Mouse (Mus musculus) MEL (cell line): ENCODE data around the gene Slc16a10. TPM values are rescaled to one million over a fixed set of nuclear protein-coding genes. Genes with fewer than 3 reads are reported as not detected.

Source experiments
- DNase-seq: peaks from one replicate; pipeline ENCODE4 v3.0.0; 2011; ENCODE audit warnings: low read depth, low spot score
- H3K27ac ChIP-seq: 2 replicates; pipeline ENCODE4 v1.5.1; 2012; ENCODE audit warnings: low read depth, mild to moderate bottlenecking, control low read depth, low read length, moderate library complexity; ENCODE audit not compliant: control insufficient read depth
- H3K27me3 ChIP-seq, 2 experiments: fragments of 150-350 bp in 1 of 2; sonication (generic) in 1 of 2; 2 replicates each; pipeline ENCODE4 v1.6.1; 2012; ENCODE audit warnings: low read length in 2 of 2, mild to moderate bottlenecking in 2 of 2, improper control_type of control experiment in 1 of 2, moderate library complexity in 1 of 2; ENCODE audit not compliant: insufficient read depth in 2 of 2, control insufficient read depth in 1 of 2
- H3K36me3 ChIP-seq, 2 experiments: 2 replicates each; pipeline ENCODE4 v1.6.1; 2012 to 2014; ENCODE audit warnings: low read length in 2 of 2, improper control_type of control experiment in 1 of 2, inconsistent platforms in 1 of 2, mild to moderate bottlenecking in 1 of 2; ENCODE audit not compliant: insufficient read depth in 2 of 2, control insufficient read depth in 1 of 2
- H3K4me1 ChIP-seq, 2 experiments: fragments of 150-350 bp in 1 of 2; sonication (generic) in 1 of 2; 2 replicates each; pipeline ENCODE4 v1.6.1; 2012; ENCODE audit warnings: low read length in 2 of 2, improper control_type of control experiment in 1 of 2, mild to moderate bottlenecking in 1 of 2; ENCODE audit not compliant: insufficient read depth in 2 of 2, control insufficient read depth in 1 of 2
- H3K4me3 ChIP-seq, 2 experiments: fragments of 150-350 bp in 1 of 2; sonication (generic) in 1 of 2; 2 replicates each; pipeline ENCODE4 v1.5.1; 2012; ENCODE audit warnings: low read depth in 2 of 2, low read length in 2 of 2, mild to moderate bottlenecking in 2 of 2, moderate library complexity in 2 of 2, control low read depth in 1 of 2, improper control_type of control experiment in 1 of 2; ENCODE audit not compliant: control insufficient read depth in 1 of 2, insufficient read depth in 1 of 2
- H3K79me2 ChIP-seq: 2 replicates; pipeline ENCODE4 v1.6.1; 2012; ENCODE audit warnings: mild to moderate bottlenecking, low read length, moderate library complexity; ENCODE audit not compliant: control insufficient read depth, poor library complexity, insufficient read depth
- H3K9ac ChIP-seq: 2 replicates; pipeline ENCODE4 v1.6.1; 2012; ENCODE audit warnings: low read depth, mild to moderate bottlenecking, control low read depth, low read length, moderate library complexity; ENCODE audit not compliant: control insufficient read depth, poor library complexity, severe bottlenecking
- H3K9me3 ChIP-seq: fragments of 150-350 bp; sonication (generic); replicated peaks from 2 replicates; pipeline ENCODE4 v1.6.1; 2012; ENCODE audit warnings: mild to moderate bottlenecking, low read length, improper control_type of control experiment, moderate library complexity; ENCODE audit not compliant: insufficient read depth
- CTCF ChIP-seq, 3 experiments: IDR thresholded peaks in 2 of 3; conservative IDR thresholded peaks in 1 of 3; 2 replicates each; pipeline ENCODE4 v1.5.1; 2011 to 2012; ENCODE audit warnings: low read length in 3 of 3, low read depth in 2 of 3, mild to moderate bottlenecking in 2 of 3, improper control_type of control experiment in 1 of 3, inconsistent platforms in 1 of 3, mixed read lengths in 1 of 3, moderate library complexity in 1 of 3; ENCODE audit not compliant: control insufficient read depth in 1 of 3, insufficient read depth in 1 of 3, poor library complexity in 1 of 3, severe bottlenecking in 1 of 3
- ETS1 ChIP-seq: IDR thresholded peaks from 2 replicates; pipeline ENCODE4 v1.6.1; 2012; ENCODE audit warnings: low read depth, mild to moderate bottlenecking, inconsistent platforms, low read length, improper control_type of control experiment, moderate library complexity
- JUND ChIP-seq: IDR thresholded peaks from 2 replicates; pipeline ENCODE4 v1.6.1; 2011; ENCODE audit warnings: low read depth, mild to moderate bottlenecking, improper control_type of control experiment, low read length
- KAT2A ChIP-seq: conservative IDR thresholded peaks from 2 replicates; pipeline ENCODE4 v1.6.1; 2012; ENCODE audit warnings: low read depth, low read length, improper control_type of control experiment, inconsistent platforms
- MAZ ChIP-seq: IDR thresholded peaks from 2 replicates; pipeline ENCODE4 v1.6.1; 2012; ENCODE audit warnings: low read depth, mild to moderate bottlenecking, inconsistent platforms, low read length, improper control_type of control experiment
- MXI1 ChIP-seq: IDR thresholded peaks from 2 replicates; pipeline ENCODE4 v1.6.1; 2011; ENCODE audit warnings: mild to moderate bottlenecking, low read depth, low read length, improper control_type of control experiment
- MYC ChIP-seq: IDR thresholded peaks from 2 replicates; pipeline ENCODE4 v1.6.1; 2011; ENCODE audit warnings: low read depth, mild to moderate bottlenecking, low read length, improper control_type of control experiment, moderate library complexity
- RAD21 ChIP-seq: IDR thresholded peaks from 2 replicates; pipeline ENCODE4 v1.6.1; 2011; ENCODE audit warnings: mild to moderate bottlenecking, low read depth, low read length, improper control_type of control experiment
- RCOR1 ChIP-seq: IDR thresholded peaks from 2 replicates; pipeline ENCODE4 v1.6.1; 2012; ENCODE audit warnings: low read depth, mild to moderate bottlenecking, inconsistent platforms, low read length, improper control_type of control experiment
- SIN3A ChIP-seq: IDR thresholded peaks from 2 replicates; pipeline ENCODE4 v1.6.1; 2012; ENCODE audit warnings: low read length, improper control_type of control experiment, inconsistent platforms
- SMC3 ChIP-seq: IDR thresholded peaks from 2 replicates; pipeline ENCODE4 v1.6.1; 2011; ENCODE audit warnings: low read depth, low read length, improper control_type of control experiment
- ZKSCAN1 ChIP-seq: IDR thresholded peaks from 2 replicates; pipeline ENCODE4 v1.6.1; 2012; ENCODE audit warnings: low read depth, mild to moderate bottlenecking, inconsistent platforms, low read length, improper control_type of control experiment, moderate library complexity
- ZMIZ1 ChIP-seq: IDR thresholded peaks from 2 replicates; pipeline ENCODE4 v1.6.1; 2012; ENCODE audit warnings: low read depth, mild to moderate bottlenecking, inconsistent platforms, low read length, improper control_type of control experiment, moderate library complexity
- polyA plus RNA-seq, 2 experiments: library from polyadenylated mRNA; stranded (reverse) in 1 of 2; unstranded in 1 of 2; fragments of >175 nt in 1 of 2; fragments of >200 nt in 1 of 2; gene quantifications; 2 replicates each; pipeline versions ENCODE4 v1.2.1 to v1.2.4; 2012; ENCODE audit warnings: low replicate concordance in 2 of 2, low read depth in 1 of 2; ENCODE audit not compliant: insufficient read length in 2 of 2, insufficient read depth in 1 of 2, missing spikeins in 1 of 2
- total RNA-seq: library from RNA; depleted of rRNA; stranded (reverse); fragments of 300-350 nt; gene quantifications from 2 replicates; pipeline ENCODE4 v1.2.3, GENCODE M21; 2012

Slc16a10 gene
- total and polyA plus RNA-seq, 3 experiments = 13.2 to 17.9 TPM; not detected in 1

- no peak overlapping the region for H3K9ac ChIP-seq
- no peak for DNase-seq
- no peak overlapping the region for H3K4me3 ChIP-seq
- H3K4me1 ChIP-seq = no peaks in the 10 kb centered on the region
- no peaks in the 10 kb centered on the region for H3K9me3 ChIP-seq
- H3K79me2 ChIP-seq = no peaks in the 10 kb centered on the region
- no peaks in the 10 kb centered on the region for H3K36me3 ChIP-seq
- no peaks in the 10 kb centered on the region for H3K27me3 ChIP-seq
- no peak overlapping the region for H3K27ac ChIP-seq
- TF ChIP-seq CTCF (IDR thresholded peaks at IDR 0.05 in 2 of 3, conservative IDR thresholded peaks at IDR 0.05 in 1 of 3; ENCODE audit: control insufficient read depth in 1 of 3, insufficient read depth in 1 of 3, low read depth in 2 of 3, low read length in 3 of 3, poor library complexity in 1 of 3, severe bottlenecking in 1 of 3) (no peak), RAD21 (no peak), MXI1 (no peak), ETS1 (no peak), RCOR1 (no peak)
Observed at GRCm38 (mm10) chr10:40061926-40062325, 80.1 kb downstream of the Slc16a10 start.

GRCm38 (mm10) chr10:40058786-40059120, 83.3 kb downstream of the Slc16a10 start:
- H3K27ac ChIP-seq = no peak overlapping the region
- no peaks in the 10 kb centered on the region for H3K4me1 ChIP-seq
- no peak for TF ChIP-seq MAZ
- no peak for TF ChIP-seq MYC
- no peak for TF ChIP-seq ZMIZ1
- TF ChIP-seq RCOR1 = no peak
- no peak for TF ChIP-seq JUND
- TF ChIP-seq MXI1 = no peak
- TF ChIP-seq SMC3 = no peak
- TF ChIP-seq RAD21 = no peak
- no peak for TF ChIP-seq KAT2A
- no peak overlapping the region for H3K9ac ChIP-seq
- DNase-seq = no peak
- H3K4me3 ChIP-seq = no peak overlapping the region
- no peaks in the 10 kb centered on the region for H3K9me3 ChIP-seq
- H3K79me2 ChIP-seq = no peaks in the 10 kb centered on the region
- H3K36me3 ChIP-seq = no peaks in the 10 kb centered on the region; a peak in 1 of 4 replicates
- no peaks in the 10 kb centered on the region for H3K27me3 ChIP-seq

GRCm38 (mm10) chr10:40058062-40058785, 83.8 kb downstream of the Slc16a10 start:
- no peak overlapping the region for H3K4me3 ChIP-seq
- no peak for DNase-seq
- no peaks in the 10 kb centered on the region for H3K27me3 ChIP-seq
- H3K27ac ChIP-seq = no peak overlapping the region
- no peaks in the 10 kb centered on the region; a peak in 1 of 4 replicates for H3K36me3 ChIP-seq
- H3K4me1 ChIP-seq = no peaks in the 10 kb centered on the region
- H3K79me2 ChIP-seq = no peaks in the 10 kb centered on the region
- H3K9ac ChIP-seq = no peak overlapping the region
- no peaks in the 10 kb centered on the region for H3K9me3 ChIP-seq
- no peak for TF ChIP-seq ZKSCAN1
- TF ChIP-seq SIN3A = no peak
